Comparison of ENCODE assay signal across 8 mouse cellular contexts in the genomic region with DNA sequence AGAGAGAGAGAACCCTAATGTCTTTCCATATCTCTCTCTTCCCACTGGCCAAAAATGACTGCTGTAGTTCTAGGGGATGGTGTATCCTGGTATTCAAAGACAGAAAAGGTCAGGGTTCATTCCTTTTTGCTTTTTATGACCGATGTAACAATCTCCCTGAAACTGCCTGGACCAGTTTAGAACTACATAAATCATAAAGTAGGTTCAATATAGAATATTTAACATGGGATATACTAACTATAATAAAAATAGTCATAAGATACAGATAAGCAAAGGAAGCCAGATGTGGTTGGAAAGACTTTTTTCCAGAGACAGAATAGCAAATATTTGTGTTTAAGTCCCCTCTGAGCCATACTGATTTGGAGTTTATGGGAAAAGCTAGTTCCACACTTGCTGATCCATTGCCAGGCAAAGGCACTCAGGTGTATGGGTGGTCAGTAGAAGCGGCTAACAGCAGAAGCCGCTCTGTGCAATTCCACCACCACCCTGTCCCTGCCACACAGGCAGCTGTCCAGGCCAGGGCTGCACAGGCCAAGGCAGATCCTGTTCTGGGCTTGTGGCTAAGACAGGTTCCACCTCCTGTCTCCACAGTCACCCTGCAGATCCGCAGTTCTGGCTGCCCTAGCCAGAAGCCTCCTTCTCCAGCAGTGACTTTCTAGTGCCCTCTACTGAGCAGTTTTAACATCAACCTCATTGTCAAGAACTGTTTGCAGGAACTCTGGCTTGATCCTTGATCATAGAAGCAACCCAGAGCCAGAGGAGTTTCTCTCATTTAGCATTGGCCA. TPM values are rescaled to one million over a fixed set of nuclear protein-coding genes. Genes with fewer than 3 reads are reported as not detected.
A peak's percentile ranks its signal among the peaks of the same experiment; 100 is the strongest.
DNase-seq lines count a peak whose midpoint lies in the region; ATAC-seq lines count a peak whose summit lies in the region.

No protein-coding gene starts in this region.

- no peak overlapping the region for H3K4me2 ChIP-seq in hindbrain, embryonic 15.5 days

- H3K36me3 ChIP-seq in hindbrain, embryonic 15.5 days: no peaks in the 10 kb centered on the region

- DNase-seq in ZHBTc4 (ENCODE audit: low read depth, low spot score): peak; percentile 67
- peak; percentile 87 to 92 for DNase-seq in cerebellum, postnatal 14 days
- DNase-seq in frontal cortex, postnatal 14 days (ENCODE audit: low spot score in 2 of 2): peak; percentile 20 to 26
- peak; percentile 28 to 31 for DNase-seq in layer of hippocampus, postnatal 36 days
- DNase-seq in right cerebral cortex, postnatal 25 days: peak; percentile 55

- H3K9ac ChIP-seq in hindbrain, embryonic 15.5 days: no peak overlapping the region

- no peaks in the 10 kb centered on the region for H3K9me3 ChIP-seq in hindbrain, embryonic 15.5 days

- H3K4me3 ChIP-seq in hindbrain, embryonic 15.5 days: no peak overlapping the region

- H3K27me3 ChIP-seq in hindbrain, embryonic 15.5 days: no peaks in the 10 kb centered on the region

- peak; percentile 91 for ATAC-seq in hindbrain, embryonic 15.5 days (ENCODE audit: low FRiP score, low read depth)
- ATAC-seq in megakaryocyte-erythroid progenitor cell, adult 5-6 weeks (replicated peaks; ENCODE audit: low FRiP score, low TSS enrichment, poor library complexity, severe bottlenecking): peak; percentile 93
- no peak for ATAC-seq in erythroid progenitor cell, adult 5-6 weeks (replicated peaks; ENCODE audit: low FRiP score, poor library complexity, severe bottlenecking)

- no peak overlapping the region for H3K27ac ChIP-seq in hindbrain, embryonic 15.5 days (replicated peaks)

- 51% methylated on average over 4 of the region's 4 CpGs for WGBS in hindbrain, embryonic 15.5 days

- no peaks in the 10 kb centered on the region for H3K4me1 ChIP-seq in hindbrain, embryonic 15.5 days (replicated peaks)

RNA-seq across cellular contexts. Expression of gene 4930453N24Rik, which starts 47.5 kb away (rescaled TPM):
- 17.0 and 18.8 TPM in 2 replicates for polyA plus RNA-seq in hindbrain, embryonic 15.5 days (2015; fragmentation: Nextera tagmentation; extraction: Ambion mirVana)
- total RNA-seq in layer of hippocampus, postnatal 36 days (2021): 10 to 100 TPM; 21.3 to 23.9 TPM
- 46.7 and 55.1 TPM in 2 replicates for total RNA-seq in megakaryocyte-erythroid progenitor cell, adult 5-6 weeks (2014; fragmentation: Nextera tagmentation)
- 34.0 and 37.4 TPM in 2 replicates for total RNA-seq in megakaryocyte-erythroid progenitor cell, adult 5-6 weeks (2017)
- 14.1 and 28.5 TPM in 2 replicates for total RNA-seq in erythroid progenitor cell, adult 5-6 weeks (2015; ENCODE audit: low replicate concordance)
- total RNA-seq in erythroid progenitor cell, adult 5-6 weeks (2017; ENCODE audit: low replicate concordance): 17.5 and 21.8 TPM in 2 replicates

Comparison
In these comparisons a context has a peak if more than half of its experiments do, and no peak if none do; other contexts are left out.
1. DNase-seq: peak in every context shown above with its lines; median percentile 90 in cerebellum, postnatal 14 days; 67 in ZHBTc4; 55 in right cerebral cortex, postnatal 25 days; 30 in layer of hippocampus, postnatal 36 days; 23 in frontal cortex, postnatal 14 days.